Mouse (Mus musculus): ENCODE measurements around the gene Tec. TPM values are rescaled to one million over a fixed set of nuclear protein-coding genes. Genes with fewer than 3 reads are reported as not detected.

Tec gene
- polyA plus RNA-seq, 1 experiment: not detected

- no peaks in the 10 kb centered on the region for H3K36me3 ChIP-seq (ENCODE audit: control insufficient read depth)
- no peaks in the 10 kb centered on the region for H3K27me3 ChIP-seq (ENCODE audit: control insufficient read depth)
- TF ChIP-seq GATA1 (IDR thresholded peaks at IDR 0.05; ENCODE audit: low read length): no peak
- TF ChIP-seq TAL1 (IDR thresholded peaks at IDR 0.05; ENCODE audit: low read length): no peak
- no peaks in the 10 kb centered on the region for H3K4me1 ChIP-seq (ENCODE audit: control insufficient read depth)
- no peaks in the 10 kb centered on the region for H3K9me3 ChIP-seq (ENCODE audit: control insufficient read depth, low read length)
- no peak overlapping the region for H3K4me3 ChIP-seq (replicated peaks)
These were observed 83.6 kb downstream of the Tec start for GRCm38 (mm10) chr5:72784719-72785118.

- H3K4me3 ChIP-seq (replicated peaks): no peak overlapping the region
- TF ChIP-seq TAL1 (IDR thresholded peaks at IDR 0.05; ENCODE audit: low read length): no peak
- TF ChIP-seq GATA1 (IDR thresholded peaks at IDR 0.05; ENCODE audit: low read length): no peak
- no peaks in the 10 kb centered on the region for H3K27me3 ChIP-seq (ENCODE audit: control insufficient read depth)
- H3K4me1 ChIP-seq (ENCODE audit: control insufficient read depth): no peaks in the 10 kb centered on the region
- no peaks in the 10 kb centered on the region for H3K36me3 ChIP-seq (ENCODE audit: control insufficient read depth)
- H3K9me3 ChIP-seq (ENCODE audit: control insufficient read depth, low read length): no peaks in the 10 kb centered on the region
These were observed 84.3 kb downstream of the Tec start for GRCm38 (mm10) chr5:72783957-72784356.

- Histone ChIP-seq H3K36me3 (ENCODE audit: control insufficient read depth) (no peaks in the 10 kb centered on the region), H3K9me3 (ENCODE audit: control insufficient read depth, low read length) (no peaks in the 10 kb centered on the region), H3K4me1 (ENCODE audit: control insufficient read depth) (no peaks in the 10 kb centered on the region), H3K27me3 (ENCODE audit: control insufficient read depth) (no peaks in the 10 kb centered on the region), H3K4me3 (replicated peaks) (no peak overlapping the region)
- no peak for TF ChIP-seq TAL1 (IDR thresholded peaks at IDR 0.05; ENCODE audit: low read length)
- TF ChIP-seq GATA1 (IDR thresholded peaks at IDR 0.05; ENCODE audit: low read length): no peak
These were observed 85.2 kb downstream of the Tec start for GRCm38 (mm10) chr5:72783123-72783522.

- H3K4me3 ChIP-seq (replicated peaks): no peak overlapping the region
- no peak for TF ChIP-seq GATA1 (IDR thresholded peaks at IDR 0.05; ENCODE audit: low read length)
- no peak for TF ChIP-seq TAL1 (IDR thresholded peaks at IDR 0.05; ENCODE audit: low read length)
- H3K4me1 ChIP-seq (ENCODE audit: control insufficient read depth): no peaks in the 10 kb centered on the region
- H3K27me3 ChIP-seq (ENCODE audit: control insufficient read depth): no peaks in the 10 kb centered on the region
- no peaks in the 10 kb centered on the region for H3K36me3 ChIP-seq (ENCODE audit: control insufficient read depth)
- H3K9me3 ChIP-seq (ENCODE audit: control insufficient read depth, low read length): no peaks in the 10 kb centered on the region
These were observed 86.5 kb downstream of the Tec start for GRCm38 (mm10) chr5:72781776-72782175.

- TF ChIP-seq GATA1 (IDR thresholded peaks at IDR 0.05; ENCODE audit: low read length) (no peak), TAL1 (IDR thresholded peaks at IDR 0.05; ENCODE audit: low read length) (no peak)
- no peaks in the 10 kb centered on the region for H3K9me3 ChIP-seq (ENCODE audit: control insufficient read depth, low read length)
- no peak overlapping the region for H3K4me3 ChIP-seq (replicated peaks)
- H3K27me3 ChIP-seq (ENCODE audit: control insufficient read depth): no peaks in the 10 kb centered on the region
- H3K36me3 ChIP-seq (ENCODE audit: control insufficient read depth): no peaks in the 10 kb centered on the region
- no peaks in the 10 kb centered on the region for H3K4me1 ChIP-seq (ENCODE audit: control insufficient read depth)
These were observed 91.7 kb downstream of the Tec start for GRCm38 (mm10) chr5:72776595-72776994.

- H3K36me3 ChIP-seq (ENCODE audit: control insufficient read depth): no peaks in the 10 kb centered on the region
- no peaks in the 10 kb centered on the region for H3K9me3 ChIP-seq (ENCODE audit: control insufficient read depth, low read length)
- H3K4me1 ChIP-seq (ENCODE audit: control insufficient read depth): no peaks in the 10 kb centered on the region
- H3K4me3 ChIP-seq (replicated peaks): no peak overlapping the region
- TF ChIP-seq TAL1 (IDR thresholded peaks at IDR 0.05; ENCODE audit: low read length) (no peak), GATA1 (IDR thresholded peaks at IDR 0.05; ENCODE audit: low read length) (no peak)
- H3K27me3 ChIP-seq (ENCODE audit: control insufficient read depth): no peaks in the 10 kb centered on the region
These were observed 92.2 kb downstream of the Tec start for GRCm38 (mm10) chr5:72776127-72776526.

- H3K9me3 ChIP-seq (ENCODE audit: control insufficient read depth, low read length): no peaks in the 10 kb centered on the region
- no peaks in the 10 kb centered on the region for H3K36me3 ChIP-seq (ENCODE audit: control insufficient read depth)
- H3K4me3 ChIP-seq (replicated peaks): no peak overlapping the region
- H3K4me1 ChIP-seq (ENCODE audit: control insufficient read depth): no peaks in the 10 kb centered on the region
- TF ChIP-seq GATA1 (IDR thresholded peaks at IDR 0.05; ENCODE audit: low read length) (no peak), TAL1 (IDR thresholded peaks at IDR 0.05; ENCODE audit: low read length) (no peak)
- H3K27me3 ChIP-seq (ENCODE audit: control insufficient read depth): no peaks in the 10 kb centered on the region
These were observed 98.4 kb downstream of the Tec start for GRCm38 (mm10) chr5:72769841-72770240.

GRCm38 (mm10) chr5:72763546-72763945 lies 104.7 kb downstream of the Tec start:
- Histone ChIP-seq H3K9me3 (ENCODE audit: control insufficient read depth, low read length) (no peaks in the 10 kb centered on the region; the same call in 1 of the 2 replicates), H3K27me3 (ENCODE audit: control insufficient read depth) (no peaks in the 10 kb centered on the region), H3K4me3 (replicated peaks) (no peak overlapping the region), H3K36me3 (ENCODE audit: control insufficient read depth) (no peaks in the 10 kb centered on the region), H3K4me1 (ENCODE audit: control insufficient read depth) (peaks cover 6% of the 10 kb centered on the region)
- no peak for TF ChIP-seq GATA1 (IDR thresholded peaks at IDR 0.05; ENCODE audit: low read length)
- no peak for TF ChIP-seq TAL1 (IDR thresholded peaks at IDR 0.05; ENCODE audit: low read length)

GRCm38 (mm10) chr5:72763025-72763424 lies 105.3 kb downstream of the Tec start:
- Histone ChIP-seq H3K4me1 (ENCODE audit: control insufficient read depth) (peaks cover 7% of the 10 kb centered on the region), H3K36me3 (ENCODE audit: control insufficient read depth) (no peaks in the 10 kb centered on the region), H3K27me3 (ENCODE audit: control insufficient read depth) (no peaks in the 10 kb centered on the region), H3K9me3 (ENCODE audit: control insufficient read depth, low read length) (no peaks in the 10 kb centered on the region; the same call in 1 of the 2 replicates), H3K4me3 (replicated peaks) (no peak overlapping the region)
- no peak for TF ChIP-seq TAL1 (IDR thresholded peaks at IDR 0.05; ENCODE audit: low read length)
- TF ChIP-seq GATA1 (IDR thresholded peaks at IDR 0.05; ENCODE audit: low read length): no peak

GRCm38 (mm10) chr5:72761758-72762157 lies 106.5 kb downstream of the Tec start:
- Histone ChIP-seq H3K9me3 (ENCODE audit: control insufficient read depth, low read length) (no peaks in the 10 kb centered on the region; the same call in 1 of the 2 replicates), H3K4me1 (ENCODE audit: control insufficient read depth) (peaks cover 7% of the 10 kb centered on the region), H3K36me3 (ENCODE audit: control insufficient read depth) (no peaks in the 10 kb centered on the region), H3K27me3 (ENCODE audit: control insufficient read depth) (no peaks in the 10 kb centered on the region), H3K4me3 (replicated peaks) (no peak overlapping the region)
- TF ChIP-seq GATA1 (IDR thresholded peaks at IDR 0.05; ENCODE audit: low read length) (no peak), TAL1 (IDR thresholded peaks at IDR 0.05; ENCODE audit: low read length) (no peak)

Measured in erythroblast, embryonic 14.5 days (primary cell).